Mouse (Mus musculus): ENCODE measurements around the gene Pdcd5. TPM values are rescaled to one million over a fixed set of nuclear protein-coding genes. Genes with fewer than 3 reads are reported as not detected.

The Pdcd5 gene
- 10 to 100 TPM; 96.9 to 98.5 TPM for total RNA-seq (2021)
- long read RNA-seq, transcript Pdcd5-201 (6 exons, 684 nt) = major isoform, 114 of 121 reads
- long read RNA-seq, partial matches to known transcripts = 1 of 121 reads
- long read RNA-seq, other reads (novel, unspliced or antisense) = 5 of 121 reads

- DNase-seq (ENCODE audit: low spot score in 2 of 2) = peak; percentile 100
These were observed at the start of gene Pdcd5 for GRCm38 (mm10) chr7:35647101-35647698. Gene Pdcd5, minus strand, starts transcription at chr7:35647521.

GRCm38 (mm10) chr7:35692641-35693040, 45.3 kb upstream of the Pdcd5 start:
- DNase-seq (ENCODE audit: low spot score in 2 of 2) = no peak

GRCm38 (mm10) chr7:35692117-35692516, 44.8 kb upstream of the Pdcd5 start:
- peak; percentile 22 to 41 for DNase-seq (ENCODE audit: low spot score in 2 of 2)

GRCm38 (mm10) chr7:35688781-35689349, 41.5 kb upstream of the Pdcd5 start:
- no peak for DNase-seq (ENCODE audit: low spot score in 2 of 2)

- no peak for DNase-seq (ENCODE audit: low spot score in 2 of 2)
These were observed 41.0 kb upstream of the Pdcd5 start for GRCm38 (mm10) chr7:35688276-35688675.

- no peak for DNase-seq (ENCODE audit: low spot score in 2 of 2)
These were observed 39.9 kb upstream of the Pdcd5 start for GRCm38 (mm10) chr7:35687229-35687628.

GRCm38 (mm10) chr7:35686756-35687155, 39.4 kb upstream of the Pdcd5 start:
- peak; percentile 62 to 73 for DNase-seq (ENCODE audit: low spot score in 2 of 2)

- no peak for DNase-seq (ENCODE audit: low spot score in 2 of 2)
These were observed 38.9 kb upstream of the Pdcd5 start for GRCm38 (mm10) chr7:35686216-35686615.

GRCm38 (mm10) chr7:35683409-35684122, 36.2 kb upstream of the Pdcd5 start:
- no peak for DNase-seq (ENCODE audit: low spot score in 2 of 2)

GRCm38 (mm10) chr7:35681559-35681958, 34.2 kb upstream of the Pdcd5 start:
- no peak for DNase-seq (ENCODE audit: low spot score in 2 of 2)

GRCm38 (mm10) chr7:35678976-35679375, 31.7 kb upstream of the Pdcd5 start:
- no peak for DNase-seq (ENCODE audit: low spot score in 2 of 2)

- DNase-seq (ENCODE audit: low spot score in 2 of 2) = no peak
These were observed 21.0 kb upstream of the Pdcd5 start for GRCm38 (mm10) chr7:35668066-35669041.

- no peak for DNase-seq (ENCODE audit: low spot score in 2 of 2)
These were observed 16.6 kb upstream of the Pdcd5 start for GRCm38 (mm10) chr7:35663790-35664376.

GRCm38 (mm10) chr7:35659173-35659572, 11.9 kb upstream of the Pdcd5 start:
- DNase-seq (ENCODE audit: low spot score in 2 of 2) = peak in 1 of 2 experiments; percentile 40

- DNase-seq (ENCODE audit: low spot score in 2 of 2) = no peak
These were observed 10.5 kb upstream of the Pdcd5 start for GRCm38 (mm10) chr7:35657829-35658228.

- DNase-seq (ENCODE audit: low spot score in 2 of 2) = no peak
These were observed 4.4 kb upstream of the Pdcd5 start for GRCm38 (mm10) chr7:35651583-35652270.

GRCm38 (mm10) chr7:35650716-35651410, 3.5 kb upstream of the Pdcd5 start:
- peak; percentile 57 to 72 for DNase-seq (ENCODE audit: low spot score in 2 of 2)

GRCm38 (mm10) chr7:35649071-35649470, 1.8 kb upstream of the Pdcd5 start:
- DNase-seq (ENCODE audit: low spot score in 2 of 2) = peak; percentile 26 to 35
